Mouse (Mus musculus) cerebellum, postnatal 10 days (tissue): ENCODE measurements at regions not wholly inside any gene's neighbourhood (a gene's known extent, or its start where the extent isn't known, plus 50 kb on each side); places are given as distances from the start of the nearest gene placed in this dataset.

ENCODE experiments used
- DNase-seq, 2 experiments: peaks; one replicate each; pipeline ENCODE4 v3.0.0; 2021; ENCODE audit warnings: mixed read lengths in 2 of 2

- DNase-seq, result peak in 1 of 2 experiments; percentile 6
Observed at GRCm38 (mm10) chr7:3073206-3073605, 95.8 kb downstream of the AU018091 start.
